Mouse (Mus musculus) A20 (cell line): ENCODE measurements around the gene Errfi1.

Experiments
- DNase-seq: peaks from one replicate; pipeline ENCODE4 v3.0.0-alpha.2; 2011; ENCODE audit warnings: low read depth, low spot score

The Errfi1 gene

DNA sequence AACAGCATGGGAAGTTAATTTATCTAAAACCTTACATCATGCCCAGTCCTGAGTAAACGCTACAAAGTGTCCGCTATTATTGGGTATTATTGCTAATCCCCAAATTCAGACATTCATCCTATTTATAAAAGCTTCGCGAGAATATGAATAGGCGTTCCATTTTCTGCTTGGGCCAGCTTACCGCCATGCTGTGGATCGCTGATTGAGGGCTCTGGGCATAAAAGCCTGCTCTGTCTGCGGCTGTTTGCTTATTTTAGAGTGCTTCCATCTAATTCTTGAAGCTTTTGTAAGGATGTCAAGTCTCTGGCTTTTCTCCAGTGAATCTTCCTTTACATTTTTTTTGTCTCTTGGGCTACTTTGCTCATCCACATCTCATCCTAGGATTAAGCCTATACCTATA, 7.4 kb upstream of the Errfi1 start:
- no peak for DNase-seq

GRCm38 (mm10) chr4:150849964-150850363, 3.8 kb upstream of the Errfi1 start:
- DNase-seq = peak; percentile 16

DNA sequence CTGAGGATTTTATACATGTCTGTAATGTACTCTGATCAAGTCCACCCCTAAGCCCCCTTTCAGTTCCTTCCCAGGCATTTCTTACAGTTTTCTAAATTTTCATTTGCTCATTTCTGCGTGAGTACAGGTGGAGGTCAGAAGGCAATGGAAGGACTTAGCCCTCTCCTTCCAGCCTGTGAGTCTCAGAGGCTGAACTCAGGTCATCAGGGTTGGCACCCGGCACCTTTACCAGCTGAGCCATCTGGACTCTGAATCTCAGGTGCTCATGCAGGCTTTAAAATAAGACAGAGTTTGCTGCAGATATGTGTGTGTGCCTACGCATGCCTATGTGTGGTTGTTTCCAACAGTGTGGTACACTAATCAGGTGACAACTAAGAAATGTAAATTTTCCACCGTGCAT, 2.8 kb upstream of the Errfi1 start:
- no peak for DNase-seq

- no peak for DNase-seq
Measured at GRCm38 (mm10) chr4:150852045-150852444, 1.7 kb upstream of the Errfi1 start.

GRCm38 (mm10) chr4:150852479-150852878, 1.2 kb upstream of the Errfi1 start:
- DNase-seq = no peak

DNA sequence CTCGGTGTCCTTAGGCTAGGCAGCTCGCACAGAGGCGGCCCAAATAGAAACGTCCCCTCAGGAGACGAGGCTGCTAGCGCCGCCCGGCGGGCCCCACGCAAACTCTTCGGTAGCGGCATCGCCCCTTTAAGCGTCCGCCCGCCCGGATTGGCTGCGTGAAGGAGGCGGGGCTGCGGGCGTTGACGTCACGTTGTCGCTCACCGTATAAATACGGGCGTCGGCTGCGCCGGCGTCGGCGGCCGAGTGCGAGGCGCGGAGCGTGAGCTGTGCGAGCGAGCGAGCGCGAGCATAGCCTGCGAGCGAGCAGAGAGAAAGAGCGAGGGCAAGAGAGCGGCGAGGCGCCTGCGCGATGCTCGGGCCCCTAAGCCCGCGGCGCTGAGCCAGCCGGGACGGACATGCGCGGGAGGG, 1.1 kb downstream of the Errfi1 start:
- DNase-seq = no peak

DNA sequence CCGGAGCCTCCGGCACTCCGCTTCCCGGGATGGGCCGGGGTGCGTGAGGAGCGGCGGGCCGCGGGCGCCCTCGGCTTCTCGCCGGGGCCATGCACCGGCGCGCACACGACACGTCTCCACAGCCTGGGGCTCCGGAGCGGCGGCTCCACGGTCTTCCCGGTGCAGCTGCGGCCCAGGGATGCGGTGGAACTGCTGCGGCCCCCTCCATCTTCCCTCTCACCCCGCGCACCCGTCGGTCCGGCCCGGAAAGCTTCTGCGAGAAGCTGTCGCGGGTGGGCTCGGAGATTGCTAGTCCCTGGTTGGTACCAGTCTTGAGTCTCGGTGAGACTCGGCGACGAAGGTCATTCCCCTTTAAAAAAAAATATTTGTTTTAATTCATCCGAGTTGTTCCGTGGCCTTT, 1.6 kb downstream of the Errfi1 start:
- DNase-seq = no peak

- no peak for DNase-seq
Measured at GRCm38 (mm10) chr4:150860526-150860925, 6.8 kb downstream of the Errfi1 start.

GRCm38 (mm10) chr4:150861161-150861560, 7.4 kb downstream of the Errfi1 start:
- DNase-seq = no peak

DNA sequence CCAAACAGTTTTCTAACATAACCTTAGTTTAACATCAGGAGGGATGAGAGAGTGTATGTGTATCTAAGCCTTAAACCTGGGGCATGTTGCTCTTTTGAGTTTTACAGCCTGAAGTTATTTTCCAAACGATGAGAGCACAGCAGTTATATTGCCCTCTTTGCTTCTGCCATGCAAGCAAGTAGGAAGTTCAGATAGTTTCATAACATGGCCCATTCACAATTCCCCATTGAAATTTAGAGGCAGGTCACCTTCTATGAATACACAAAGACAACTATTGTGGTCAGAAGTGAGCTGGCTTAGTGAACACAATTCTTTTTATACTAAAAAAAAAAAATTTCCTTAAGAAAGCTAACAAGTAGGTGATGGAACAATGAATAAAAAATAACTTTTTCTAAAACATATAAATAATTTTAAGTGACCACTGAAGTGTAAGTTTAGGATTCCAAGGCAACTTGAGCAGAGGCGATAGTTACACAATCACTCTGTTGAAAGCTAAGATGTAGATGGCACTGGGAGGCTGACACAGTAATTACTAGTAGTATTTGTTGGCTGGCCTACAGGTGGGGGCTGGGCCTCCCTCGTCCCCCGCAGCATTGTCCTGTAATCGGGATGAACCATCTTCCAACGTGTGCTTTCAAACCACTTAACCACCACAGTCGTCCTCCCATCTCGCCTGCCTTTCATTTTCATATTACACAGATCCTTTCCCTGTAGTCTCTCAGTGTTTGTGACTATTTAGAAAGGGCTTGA, 9.1 kb downstream of the Errfi1 start:
- no peak for DNase-seq

GRCm38 (mm10) chr4:150865371-150865770, 11.7 kb downstream of the Errfi1 start:
- peak; percentile 53 for DNase-seq

DNA sequence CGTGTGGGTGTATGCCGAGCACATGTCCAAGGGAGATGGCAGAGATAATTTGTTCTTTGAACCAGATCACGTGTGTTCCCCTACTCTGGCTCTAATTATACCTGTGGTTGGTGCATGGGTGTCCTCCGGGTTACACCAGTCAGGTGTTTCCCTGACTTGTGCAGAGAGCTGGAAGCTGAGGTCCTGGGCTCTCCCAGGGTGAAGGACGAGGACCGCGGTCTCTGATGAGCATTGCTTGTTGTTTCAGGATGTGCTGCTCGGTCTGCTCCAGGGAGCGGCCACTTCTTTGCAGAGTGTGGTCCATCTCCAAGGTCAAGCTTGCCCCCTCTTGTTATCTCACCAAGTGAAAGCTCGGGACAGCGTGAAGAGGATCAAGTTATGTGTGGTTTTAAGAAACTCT, 12.3 kb downstream of the Errfi1 start:
- DNase-seq = no peak

DNA sequence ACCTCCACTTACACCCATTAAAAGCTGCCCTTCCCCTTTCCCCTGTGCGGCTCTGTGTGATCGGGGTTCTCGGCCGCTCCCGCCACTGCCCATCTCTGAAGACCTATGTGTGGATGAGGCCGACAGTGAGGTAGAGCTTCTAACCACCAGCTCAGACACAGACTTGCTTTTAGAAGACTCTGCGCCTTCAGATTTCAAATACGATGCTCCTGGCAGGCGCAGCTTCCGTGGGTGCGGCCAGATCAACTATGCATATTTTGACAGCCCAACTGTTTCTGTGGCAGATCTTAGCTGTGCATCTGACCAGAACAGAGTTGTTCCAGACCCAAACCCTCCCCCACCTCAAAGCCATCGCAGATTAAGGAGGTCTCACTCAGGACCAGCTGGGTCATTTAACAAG, 12.8 kb downstream of the Errfi1 start:
- DNase-seq = no peak

- no peak for DNase-seq
Measured at GRCm38 (mm10) chr4:150868161-150868560, 14.4 kb downstream of the Errfi1 start.

- DNase-seq = no peak
Measured at GRCm38 (mm10) chr4:150868859-150869258, 15.1 kb downstream of the Errfi1 start.

GRCm38 (mm10) chr4:150869276-150870197, 15.8 kb downstream of the Errfi1 start:
- peak; percentile 22 for DNase-seq

DNA sequence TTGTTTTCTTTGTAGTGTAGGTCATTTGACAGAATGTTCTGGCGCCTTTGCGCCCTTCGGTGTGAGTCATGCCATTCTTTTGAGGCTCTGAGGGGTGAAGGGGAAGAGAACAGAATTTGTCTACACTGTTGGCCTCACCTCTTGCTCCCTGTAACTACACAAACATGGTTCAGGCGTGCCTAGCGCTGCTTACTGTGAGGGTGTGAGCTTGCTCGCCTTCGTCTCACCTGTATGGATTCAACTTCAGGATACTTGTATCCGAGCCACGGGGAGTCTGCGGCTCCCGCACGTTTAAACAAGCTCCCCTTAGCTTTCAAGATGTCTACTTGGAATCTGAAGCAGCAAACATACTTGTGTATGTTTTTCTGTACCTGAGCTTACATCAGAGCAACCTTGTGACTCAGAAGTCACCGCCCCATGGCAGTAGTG, 17.3 kb downstream of the Errfi1 start:
- no peak for DNase-seq

DNA sequence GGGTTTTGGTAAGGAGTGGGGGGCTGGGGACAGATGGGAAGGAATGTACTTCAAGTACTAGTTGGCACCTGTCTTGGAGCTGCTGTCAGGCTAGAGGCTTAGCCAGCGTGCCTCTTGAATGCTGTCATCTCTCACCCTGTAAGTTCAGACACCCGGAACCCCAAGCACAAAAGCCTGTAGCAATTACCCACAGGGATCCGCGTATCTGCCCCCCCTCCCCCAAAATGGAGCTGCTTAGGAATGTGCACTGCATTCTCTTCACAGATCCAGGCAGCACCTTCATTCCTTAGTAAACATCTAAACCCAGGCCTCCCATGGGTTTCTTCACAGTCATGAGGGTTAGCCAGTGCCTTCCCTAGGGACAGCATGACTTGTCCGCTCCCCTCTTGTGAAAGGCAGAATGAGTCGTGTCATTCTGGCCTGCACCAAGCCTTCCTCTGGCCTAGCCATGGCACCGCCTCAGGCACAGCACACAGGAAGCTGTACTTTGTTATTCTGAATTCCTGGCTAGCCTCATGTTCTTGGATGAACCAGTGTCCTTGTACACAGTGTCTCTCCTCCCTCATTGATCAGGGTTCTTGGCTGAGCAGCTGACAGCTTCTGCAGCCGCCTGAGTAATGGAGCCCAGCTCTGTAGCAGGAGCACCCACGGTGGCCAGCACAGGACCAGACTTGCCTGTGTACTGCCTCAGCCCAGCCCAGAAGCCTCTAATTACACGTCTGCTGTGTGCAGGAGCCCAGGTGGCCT, 17.8 kb downstream of the Errfi1 start:
- DNase-seq = no peak

DNA sequence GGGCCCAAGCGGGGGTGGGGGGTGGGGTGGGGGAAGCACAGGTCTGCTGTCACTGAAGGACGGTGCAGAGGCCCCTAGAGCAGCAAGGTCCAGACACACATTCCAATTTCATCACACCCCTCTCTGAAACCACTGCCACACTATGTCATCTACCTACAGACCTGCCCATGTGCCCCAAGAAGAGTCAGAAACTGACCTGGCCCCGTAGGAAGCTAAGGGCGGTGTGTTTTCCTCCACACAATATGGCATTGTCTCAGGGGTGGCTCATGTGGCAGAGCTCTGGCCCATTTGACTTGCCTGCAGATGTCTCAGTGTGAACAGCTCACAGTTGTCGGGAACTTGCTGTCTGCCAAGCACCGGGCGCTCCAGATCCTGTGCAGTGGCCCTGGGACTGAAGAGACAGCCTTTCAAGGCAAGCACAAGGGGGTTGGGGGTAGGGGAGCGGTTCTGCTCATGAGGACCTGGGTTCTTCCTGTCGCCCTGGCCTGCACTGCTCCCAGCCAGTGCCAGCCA, 18.5 kb downstream of the Errfi1 start:
- no peak for DNase-seq

- DNase-seq = no peak
Measured at GRCm38 (mm10) chr4:150872681-150873080, 19.0 kb downstream of the Errfi1 start.

DNA sequence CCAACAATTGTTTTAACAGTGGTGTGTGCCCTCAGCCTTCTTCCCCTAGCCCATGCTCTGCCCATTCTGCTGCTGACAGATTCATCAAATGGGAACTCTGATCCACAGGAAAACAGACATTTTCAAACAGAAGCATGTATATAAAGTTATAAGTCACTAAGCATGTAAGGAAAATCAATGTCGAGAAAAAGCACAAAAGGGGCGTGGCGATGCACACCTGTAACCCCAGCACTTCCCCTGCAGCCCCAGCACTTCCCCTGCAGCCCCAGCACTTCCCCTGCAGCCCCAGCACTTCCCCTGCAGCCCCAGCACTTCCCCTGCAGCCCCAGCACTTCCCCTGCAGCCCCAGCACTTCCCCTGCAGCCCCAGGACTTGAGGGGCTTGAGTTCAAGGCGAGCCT, 20.7 kb downstream of the Errfi1 start:
- peak; percentile 68 for DNase-seq

GRCm38 (mm10) chr4:150875393-150875792, 21.7 kb downstream of the Errfi1 start:
- DNase-seq = no peak
